Mouse (Mus musculus) adrenal gland, postnatal 4 days (tissue): ENCODE measurements around the gene Cdon. TPM values are rescaled to one million over a fixed set of nuclear protein-coding genes. Genes with fewer than 3 reads are reported as not detected.
"Not testable (repeated sequence)": the region's sequence is repeated elsewhere in the genome, so short reads cannot be mapped to it uniquely, and the experiment has no call there.

ENCODE experiments used
- DNase-seq, 2 experiments: peaks; one replicate each; pipeline ENCODE4 v3.0.0; 2021 to 2022; ENCODE audit warnings: low spot score in 2 of 2, mixed read lengths in 2 of 2
- long read RNA-seq, 2 experiments: library from polyadenylated mRNA; stranded (forward); transcript quantifications; one replicate each; pipeline ENCODE4 v2.0.0; 2021
- total RNA-seq, 2 experiments: library from RNA; stranded (reverse); gene quantifications; 2 replicates each; pipeline ENCODE4 v1.2.3; 2021

The Cdon gene
- total RNA-seq = 10 to 100 TPM; 30.8 to 32.0 TPM
- long read RNA-seq, experiment 1, partial matches to known transcripts = 0 of 4 reads
- long read RNA-seq, experiment 1, other reads (novel, unspliced or antisense) = 4 of 4 reads
- long read RNA-seq, experiment 2, partial matches to known transcripts = 1 of 7 reads
- long read RNA-seq, experiment 2, other reads (novel, unspliced or antisense) = 6 of 7 reads

DNA sequence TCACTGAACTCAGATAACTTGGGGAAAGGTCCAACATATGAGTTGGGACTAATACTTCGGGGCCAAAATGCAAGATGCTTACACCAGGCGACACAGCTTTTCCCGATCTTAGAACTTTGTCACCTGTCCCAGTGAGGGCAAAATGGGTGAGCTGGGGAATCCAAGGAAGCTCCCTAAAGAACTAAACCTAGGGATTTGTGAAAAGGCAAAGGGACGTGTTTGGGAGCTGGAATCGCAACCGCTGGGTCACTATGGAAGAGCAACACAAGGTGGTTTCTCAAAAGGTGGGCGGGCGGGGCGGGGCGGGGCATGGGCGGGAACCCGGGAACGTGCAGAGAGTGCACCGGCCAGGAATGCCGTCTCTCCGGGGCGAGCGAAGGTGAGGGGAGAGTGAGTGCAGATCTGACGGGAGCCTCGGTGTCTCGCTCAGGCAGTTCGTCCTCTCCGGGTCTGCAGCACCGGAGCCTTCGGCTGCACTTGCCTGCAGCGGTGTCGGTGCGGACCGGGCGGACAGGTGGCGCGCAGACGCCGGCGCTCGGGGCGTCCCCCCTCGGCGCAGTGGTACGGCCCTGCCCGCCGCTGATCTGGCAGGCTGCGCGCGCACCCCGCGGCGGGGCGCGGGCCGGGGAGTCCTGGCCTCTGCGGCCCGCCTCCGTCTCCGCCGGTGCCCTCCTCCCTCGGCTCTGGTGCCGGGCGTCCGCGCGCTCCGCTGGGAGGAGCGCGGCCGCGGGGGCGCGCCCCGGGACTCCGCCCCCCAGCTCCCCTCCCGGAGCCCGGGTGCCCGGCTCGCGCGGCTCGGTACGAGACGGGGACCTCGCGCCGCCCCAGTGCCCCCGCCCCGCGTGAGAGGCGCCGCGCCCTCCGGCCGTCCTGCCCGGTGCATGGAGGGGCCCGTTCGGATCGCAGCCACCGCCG, at the start of gene Cdon:
TSS of gene Cdon (plus strand) at position 324 of the 915 bp plus-strand sequence.
- peak; percentile 70 to 79 for DNase-seq

DNA sequence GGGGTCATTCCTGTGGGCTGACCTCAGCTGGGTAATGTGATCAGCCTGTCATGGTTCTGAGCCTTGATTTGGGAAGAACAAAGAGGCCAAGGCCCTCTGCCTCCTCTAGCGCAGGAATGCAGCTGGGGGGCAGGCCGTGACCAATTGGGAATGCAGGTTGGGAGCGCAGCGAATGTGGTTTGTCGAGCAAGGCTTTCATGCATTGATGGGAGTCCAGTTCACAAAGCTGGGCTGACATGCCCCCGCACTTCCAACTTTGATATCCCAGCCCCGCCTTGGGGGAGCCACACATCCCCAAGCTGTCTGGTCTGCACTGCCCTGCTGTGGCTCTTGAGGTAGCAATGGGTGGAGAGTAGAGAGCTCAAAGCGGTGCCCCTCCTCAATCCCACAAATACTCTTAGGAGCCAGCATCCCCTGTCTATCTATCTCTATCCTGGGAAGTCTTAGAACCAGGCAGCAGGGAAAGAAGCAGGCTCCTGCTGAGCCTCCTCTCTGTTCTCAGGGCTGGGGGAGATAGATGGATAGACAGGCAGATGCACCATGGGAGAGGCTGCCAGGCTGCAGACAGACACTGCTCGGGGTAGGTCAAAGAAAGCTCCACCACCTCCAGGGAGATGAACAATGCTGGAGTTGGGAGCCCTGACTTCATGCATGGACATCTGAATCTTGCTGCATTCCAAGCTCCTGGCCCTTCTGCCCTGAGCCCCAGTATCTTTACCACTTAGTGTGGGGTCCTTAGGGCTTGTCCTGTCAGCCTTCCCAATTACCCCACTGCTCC, 48.4 kb upstream of the Cdon start:
- DNase-seq = no peak

DNA sequence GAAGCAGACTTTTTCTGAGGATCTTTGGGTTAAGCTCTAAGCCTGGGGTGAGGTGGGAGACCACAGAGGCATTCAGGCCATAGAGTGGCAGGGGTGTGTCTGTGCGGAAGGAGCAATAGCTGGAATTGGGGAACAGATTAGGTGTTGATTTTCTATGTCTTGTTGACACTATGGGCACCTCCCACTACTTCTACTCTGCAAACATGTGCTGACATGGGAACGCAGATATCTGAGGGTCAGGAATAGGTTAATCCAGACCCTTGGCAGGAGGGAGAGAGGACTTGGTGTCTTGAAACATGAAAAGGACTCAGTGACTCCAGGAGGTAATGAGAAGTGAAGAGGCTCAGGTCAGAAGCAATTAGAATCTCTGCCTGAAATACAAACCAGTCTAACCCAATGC, 43.0 kb upstream of the Cdon start:
- DNase-seq = no peak

DNA sequence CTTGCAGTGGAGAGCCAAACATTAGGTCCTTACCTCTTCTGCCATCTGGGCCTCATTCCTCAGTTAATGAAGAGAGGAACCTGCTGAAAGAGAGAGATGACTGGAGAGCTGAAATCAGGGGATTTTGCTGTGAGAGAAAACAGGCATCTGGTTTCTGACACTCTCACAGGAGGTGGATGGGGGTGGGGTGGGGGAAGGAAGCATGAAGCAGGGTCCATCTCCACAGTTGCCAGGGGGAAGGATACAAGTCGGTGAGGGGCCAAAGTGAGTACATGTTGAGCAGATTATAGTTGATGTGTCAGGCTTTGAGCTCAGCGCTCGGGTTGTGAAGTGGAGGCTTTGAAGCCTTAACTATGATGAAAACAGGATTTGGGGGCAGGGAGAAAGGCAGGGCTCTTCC, 41.9 kb upstream of the Cdon start:
- no peak for DNase-seq

DNA sequence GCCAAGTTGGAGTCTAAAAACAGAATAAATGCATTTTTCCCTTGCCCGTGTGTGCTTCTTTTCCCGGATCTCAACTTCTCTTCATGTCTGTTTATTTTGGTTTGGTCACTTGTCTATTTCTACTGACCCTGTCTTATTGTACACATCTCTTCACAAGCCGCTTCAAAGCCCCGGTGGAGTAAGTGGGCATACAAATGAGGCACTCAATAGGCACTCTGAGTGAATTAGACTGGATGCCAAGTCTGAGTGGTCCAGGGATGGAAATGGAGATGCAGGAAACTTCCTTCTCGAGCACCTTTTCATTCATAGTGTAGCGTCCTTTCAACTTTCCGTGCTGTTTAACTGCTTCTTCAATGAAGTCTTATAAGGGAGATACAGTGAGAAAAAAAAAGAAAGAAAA, 21.0 kb upstream of the Cdon start:
- no peak for DNase-seq

DNA sequence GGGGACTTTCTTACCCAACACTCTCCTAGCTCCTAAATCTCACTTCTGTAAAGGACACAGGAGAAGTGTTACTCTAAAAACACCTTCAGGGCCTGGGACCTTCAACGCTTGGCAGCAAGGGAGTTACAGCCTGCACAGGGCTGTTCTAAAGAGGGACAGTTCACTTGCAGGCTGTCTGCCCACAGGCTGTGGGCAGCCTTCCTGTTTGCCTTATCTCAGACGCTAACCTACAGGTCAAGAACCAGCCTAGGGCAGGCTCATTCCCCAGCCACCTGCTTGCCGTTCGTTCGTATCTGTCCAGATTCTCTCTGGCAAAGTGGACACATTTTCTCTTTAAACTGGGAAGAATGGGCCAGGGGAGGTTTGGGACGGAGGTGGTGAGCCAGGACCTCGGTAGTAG, 20.5 kb upstream of the Cdon start:
- DNase-seq = no peak

DNA sequence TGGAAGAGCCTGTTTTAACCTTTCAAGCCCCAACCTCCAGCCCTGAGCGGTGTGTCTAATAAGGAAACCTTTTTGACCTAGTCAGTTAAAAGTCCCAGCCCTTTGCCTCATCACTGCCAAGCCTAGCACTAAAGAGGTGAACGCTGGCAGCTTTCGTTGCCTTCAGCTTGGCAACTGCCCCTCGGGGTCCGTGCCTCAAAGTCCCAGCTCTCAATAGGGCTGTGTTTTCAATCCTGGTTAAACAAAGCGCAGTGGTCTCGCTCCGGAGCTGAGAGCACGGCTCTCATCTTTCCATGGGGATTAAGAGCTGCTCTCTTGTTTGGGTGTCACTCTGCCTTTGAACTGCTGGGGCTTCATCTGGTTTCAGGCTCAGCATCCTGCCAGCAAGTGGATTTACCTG, 20.1 kb upstream of the Cdon start:
- no peak for DNase-seq

DNA sequence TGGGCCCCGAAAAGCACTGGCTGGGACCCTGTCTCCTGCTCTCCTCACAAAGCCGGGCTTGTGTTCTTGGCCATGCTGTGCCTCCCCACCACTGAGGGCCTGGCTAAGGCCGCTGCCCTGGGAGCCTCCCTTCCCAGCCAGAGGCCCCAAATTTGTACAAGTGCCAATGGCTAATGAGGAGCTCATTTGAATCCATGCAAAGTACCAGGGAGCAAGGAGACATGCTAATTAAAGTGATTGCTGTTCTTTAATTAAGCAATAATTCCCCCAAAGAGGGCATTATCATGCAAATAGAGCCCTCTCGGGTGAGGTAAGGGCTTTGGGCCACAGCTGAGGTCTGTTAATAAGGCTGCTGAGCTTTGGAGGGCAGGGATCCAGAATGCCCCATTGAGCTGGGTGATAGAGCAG, 18.3 kb upstream of the Cdon start:
- no peak for DNase-seq

DNA sequence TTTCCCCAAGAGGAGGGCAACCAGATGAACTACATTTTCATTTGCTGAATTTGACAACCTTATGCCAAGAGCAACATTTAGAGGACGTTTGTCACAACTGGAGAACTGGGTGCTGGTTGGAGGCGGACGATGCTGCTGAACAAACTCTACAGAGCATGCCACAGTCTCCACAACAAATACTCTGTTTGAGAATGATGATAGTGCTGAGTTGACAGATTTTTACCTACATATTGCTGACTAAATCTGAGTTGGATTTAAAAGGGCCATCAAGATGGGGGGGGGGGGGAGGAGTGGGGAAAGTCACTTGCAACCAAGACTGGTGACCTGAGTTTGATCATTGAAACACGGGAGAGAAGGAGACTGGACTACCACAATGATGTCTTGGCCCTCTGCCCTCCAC, 17.4 kb upstream of the Cdon start:
- DNase-seq = no peak

DNA sequence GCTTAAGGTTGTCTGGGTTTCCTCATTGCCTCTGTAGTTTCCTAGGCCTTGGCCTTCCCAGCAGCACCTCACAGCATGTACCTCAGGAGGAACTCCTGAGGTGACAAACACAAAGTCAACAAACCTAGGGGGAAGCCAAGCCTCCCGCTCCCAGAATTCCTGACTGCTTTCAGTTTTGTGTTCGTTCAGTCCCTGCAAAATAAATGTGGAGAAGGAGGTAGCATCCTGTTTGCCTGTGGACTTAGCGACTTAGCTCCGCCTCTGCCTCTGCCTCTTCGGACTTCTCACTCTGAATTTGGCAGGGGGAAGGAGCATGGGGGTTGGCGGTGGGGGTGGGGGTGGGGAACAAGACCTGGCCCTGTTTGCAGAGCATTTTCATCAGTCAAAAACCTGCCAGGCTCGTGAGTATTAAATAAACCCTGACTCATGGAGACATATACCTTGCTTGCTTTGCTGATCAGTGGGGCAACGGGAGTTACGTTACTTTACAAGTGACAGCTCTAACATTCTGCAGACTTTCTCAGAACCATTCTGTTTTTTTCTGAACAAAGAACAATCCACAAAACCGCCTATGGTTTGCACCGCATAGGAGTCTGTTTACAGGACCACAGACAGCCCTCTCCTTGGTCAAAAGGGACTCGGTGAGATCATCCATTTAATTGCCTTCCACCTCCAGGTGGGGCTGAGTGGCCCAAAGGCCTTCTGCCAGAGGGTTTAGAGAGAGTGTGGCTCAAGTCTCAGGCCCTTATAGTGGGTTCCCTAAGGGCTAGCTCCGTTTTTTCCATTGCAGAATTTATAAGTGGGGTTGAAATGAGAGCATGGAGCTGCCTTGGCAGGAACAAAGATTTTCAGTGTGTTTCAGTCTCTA, 15.7 kb upstream of the Cdon start:
- no peak for DNase-seq

DNA sequence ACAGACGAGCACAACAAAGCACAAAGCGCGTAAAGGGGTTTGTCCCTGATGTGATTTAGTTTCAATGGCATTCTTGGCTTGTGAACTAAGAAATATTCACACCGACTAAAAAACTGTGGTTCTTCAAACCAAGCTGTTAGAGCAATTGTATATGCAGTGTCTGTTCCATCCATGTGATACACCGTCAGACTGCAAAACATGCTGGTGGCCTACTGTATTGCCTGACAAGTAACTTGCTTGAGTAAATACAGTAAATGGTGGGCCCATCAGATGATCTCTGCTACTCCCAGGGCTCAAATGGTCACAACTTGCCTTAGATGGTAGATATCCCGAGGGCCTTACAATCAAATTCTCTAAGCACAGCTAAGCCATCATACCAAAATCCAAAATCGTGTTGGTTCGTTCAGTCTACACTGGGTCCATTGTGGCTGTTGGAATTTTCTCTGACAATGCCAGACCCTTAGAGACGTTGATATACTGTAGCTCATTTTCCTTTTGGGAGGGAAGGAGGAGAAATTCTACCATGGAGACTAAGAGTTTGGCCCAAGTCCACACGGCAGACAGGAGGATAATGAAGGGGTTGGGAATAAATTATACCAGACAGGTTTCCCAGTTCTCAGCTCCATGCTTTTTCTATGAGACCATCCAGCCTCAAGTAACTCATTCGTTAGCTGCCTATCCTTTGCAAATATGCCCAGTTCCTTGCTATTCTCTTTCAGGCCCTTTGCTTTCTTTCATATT, 9.5 kb upstream of the Cdon start:
- no peak for DNase-seq

DNA sequence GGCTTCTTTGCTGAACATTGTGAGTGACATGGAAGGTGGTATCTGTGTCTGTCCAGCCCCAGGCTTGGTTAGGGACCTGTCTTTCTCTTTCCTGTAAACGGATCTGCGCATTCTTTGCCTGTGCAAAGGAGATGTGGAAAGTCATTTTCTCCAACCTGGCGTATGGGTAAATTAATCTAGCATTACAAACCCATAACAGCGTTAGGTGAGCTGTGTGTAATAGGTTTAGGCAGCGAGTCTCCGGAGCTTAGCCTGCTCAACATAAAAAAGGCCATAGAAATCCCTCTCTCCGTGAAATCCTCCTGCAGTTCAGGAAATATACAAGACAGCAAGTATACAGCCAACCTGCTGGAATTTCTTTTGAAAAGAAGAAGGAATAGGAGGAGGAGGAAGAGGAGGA, 9.0 kb upstream of the Cdon start:
- DNase-seq = no peak

DNA sequence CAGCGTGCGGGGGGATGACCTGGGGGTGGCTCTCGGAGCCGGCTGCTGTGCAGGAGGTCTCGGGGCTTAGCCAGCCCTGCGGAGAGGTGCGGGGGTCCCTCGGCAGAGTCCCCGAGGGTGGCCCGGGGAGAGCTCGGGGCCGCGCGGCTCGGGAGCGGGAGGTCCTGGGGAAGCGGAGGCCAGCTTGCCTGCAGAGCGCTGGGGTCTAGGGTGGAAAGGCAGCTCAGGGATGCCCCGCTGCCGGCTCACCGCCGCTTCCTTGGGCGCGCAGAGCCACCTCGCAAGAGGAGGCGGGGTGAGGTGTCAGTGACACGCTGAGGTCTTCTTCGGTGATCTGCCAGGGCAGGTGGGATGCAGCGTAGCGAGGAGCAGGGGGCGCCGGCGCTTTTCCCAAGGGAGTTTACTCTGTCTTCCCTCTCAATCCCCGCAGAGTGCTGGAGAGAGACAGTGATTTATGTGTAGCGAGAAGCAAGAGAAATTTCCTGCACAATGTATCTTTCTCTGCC, 855 bp downstream of the Cdon start:
- DNase-seq = peak in 1 of 2 experiments; percentile 19

DNA sequence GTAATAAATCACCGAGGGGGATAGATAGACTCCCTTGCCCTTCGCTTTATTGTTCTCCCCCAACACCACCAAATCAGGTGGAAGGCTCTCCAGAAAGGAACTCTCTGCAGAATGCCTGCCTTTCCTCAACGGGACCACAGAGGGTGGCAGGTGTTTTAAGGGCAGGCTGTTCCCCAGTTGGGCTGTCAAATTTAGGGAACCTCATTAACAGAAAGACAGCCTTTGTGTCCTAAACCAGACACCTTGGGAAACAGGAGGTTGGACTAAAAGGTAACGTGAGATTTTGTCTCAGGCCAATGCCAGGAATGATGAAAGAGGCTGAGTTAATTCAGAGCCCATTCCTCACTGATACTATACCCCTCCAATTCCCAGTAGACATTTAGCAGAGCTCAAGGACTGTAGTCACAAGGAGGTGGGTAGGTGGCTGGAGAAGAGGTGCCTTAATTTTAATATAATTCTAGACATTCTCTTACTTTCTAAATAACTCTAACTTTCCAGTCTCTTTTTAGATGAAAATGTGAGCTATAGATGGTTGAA, 1.5 kb downstream of the Cdon start:
- DNase-seq = no peak

DNA sequence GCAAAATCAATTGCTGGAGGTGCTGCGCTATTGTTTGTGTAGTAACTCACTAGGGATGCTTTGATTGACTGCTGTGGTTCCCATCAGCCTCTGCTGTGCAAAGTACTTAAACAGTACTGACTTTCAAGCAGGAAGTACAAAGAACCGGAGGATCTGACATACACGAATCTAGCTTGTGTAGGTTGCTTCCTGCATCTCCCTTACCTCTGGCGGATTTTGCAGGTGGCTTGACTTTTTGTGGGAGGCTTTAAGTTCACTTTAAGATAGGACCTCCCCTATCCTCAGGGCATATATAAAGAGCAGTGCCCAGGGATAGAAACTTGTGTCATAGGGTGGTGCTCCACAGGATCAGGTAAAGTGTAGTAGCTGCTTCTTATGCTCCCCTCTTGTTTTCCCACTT, 2.3 kb downstream of the Cdon start:
- no peak for DNase-seq

DNA sequence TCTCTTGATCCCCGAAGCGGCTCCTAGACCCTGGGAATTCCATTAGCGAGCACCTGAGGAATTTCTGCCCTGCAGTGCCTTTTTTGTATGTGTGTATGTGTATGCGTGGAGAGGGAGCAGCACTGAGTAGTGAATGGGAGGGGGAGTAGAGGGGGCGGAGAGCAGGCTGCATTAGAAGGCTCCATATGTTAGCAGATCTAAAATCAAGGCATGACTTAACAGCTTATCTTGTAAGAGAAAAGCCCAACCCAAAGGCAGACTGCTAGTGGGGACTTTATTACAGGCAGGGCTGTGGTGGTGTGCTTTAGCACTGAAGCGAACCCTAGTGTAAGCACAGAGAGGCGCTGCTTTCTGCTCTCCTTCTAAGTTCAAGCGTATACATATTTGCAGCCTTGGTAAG, 3.7 kb downstream of the Cdon start:
- no peak for DNase-seq

DNA sequence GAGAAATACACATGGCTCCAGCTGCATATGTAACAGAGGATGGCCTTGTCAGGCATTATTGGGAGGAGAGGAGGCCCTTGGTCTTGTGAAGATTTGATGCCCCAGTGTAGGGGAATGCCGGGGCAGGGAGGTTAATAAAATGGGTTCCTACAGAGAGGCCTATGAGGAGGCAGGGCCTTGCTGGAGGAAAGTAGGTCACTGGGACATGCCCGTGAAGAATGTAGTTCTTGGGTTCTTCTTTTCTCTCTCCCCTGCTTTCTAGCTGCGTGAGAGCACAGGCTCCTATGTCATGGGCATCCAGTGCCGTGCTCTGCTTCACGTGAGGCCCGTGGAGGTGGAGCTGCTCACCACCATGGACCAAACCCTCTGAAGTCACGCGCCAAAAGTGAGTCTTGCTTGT, 9.5 kb downstream of the Cdon start:
- no peak for DNase-seq

DNA sequence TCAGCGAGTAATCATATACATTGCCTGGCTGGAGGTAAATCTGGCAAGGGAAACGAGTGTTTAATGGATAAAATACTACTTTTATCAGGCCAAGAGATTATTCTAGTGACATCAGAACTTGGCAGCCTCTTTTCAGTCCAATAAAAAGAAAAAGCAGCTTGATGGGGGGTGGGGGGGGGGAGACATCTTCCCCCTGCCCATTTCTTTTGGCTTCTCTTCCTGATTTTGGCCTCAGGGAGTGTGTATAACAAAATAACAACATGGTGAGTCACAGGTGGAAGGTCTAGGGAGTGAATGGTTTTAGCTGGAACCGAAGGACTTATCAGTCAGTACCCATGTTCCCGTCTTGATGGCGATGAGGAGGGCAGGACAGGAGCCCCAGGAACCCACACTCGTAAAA, 10.5 kb downstream of the Cdon start:
- DNase-seq = no peak

DNA sequence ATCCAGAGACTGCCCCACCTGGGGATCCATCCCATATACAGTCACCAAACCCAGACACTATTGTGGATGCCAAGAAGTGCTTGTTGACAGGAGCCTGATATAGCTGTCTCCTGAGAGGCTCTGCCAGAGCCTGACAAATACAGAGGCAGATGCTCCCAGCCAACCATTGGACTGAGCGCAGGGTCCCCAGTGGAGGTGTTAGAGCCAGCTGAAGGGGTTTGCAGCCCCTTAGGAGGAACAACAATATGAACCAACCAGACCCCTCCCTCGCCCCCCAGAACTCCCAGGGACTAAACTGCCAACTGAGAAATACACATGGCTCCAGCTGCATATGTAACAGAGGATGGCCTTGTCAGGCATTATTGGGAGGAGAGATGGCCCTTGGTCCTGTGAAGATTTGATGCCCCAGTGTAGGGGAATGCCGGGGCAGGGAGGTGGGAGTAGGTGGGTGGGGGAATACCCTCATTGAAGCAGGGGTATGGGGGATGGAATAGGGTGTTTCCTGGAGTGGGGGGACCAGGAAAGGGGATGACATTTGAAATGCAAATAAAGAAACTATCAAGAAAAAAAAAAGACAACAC, 11.9 kb downstream of the Cdon start:
- not testable (repeated sequence) for DNase-seq

DNA sequence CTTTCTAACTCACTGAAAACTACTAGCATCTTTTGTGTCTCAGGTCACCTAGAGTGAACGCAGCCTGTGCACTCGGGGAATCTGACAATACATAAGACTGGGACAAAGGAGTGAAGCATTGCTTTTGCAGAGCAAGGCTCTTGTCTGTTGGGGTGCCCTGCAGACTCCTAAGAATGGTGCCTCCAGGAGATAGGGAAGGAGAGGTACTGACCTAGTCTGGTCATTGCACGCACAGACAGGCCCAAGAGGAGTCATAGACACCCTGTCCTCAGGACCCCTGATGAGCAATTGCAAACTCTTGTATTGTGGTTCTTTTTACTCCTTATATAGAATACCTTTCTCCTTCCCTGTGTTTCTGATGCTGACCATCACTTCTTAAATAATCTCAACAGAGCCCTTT, 13.4 kb downstream of the Cdon start:
- no peak for DNase-seq
